Mouse (Mus musculus) midbrain, embryonic 12.5 days (tissue): Measurements from ENCODE around the gene Lgi4. TPM values are rescaled to one million over a fixed set of nuclear protein-coding genes. Genes with fewer than 3 reads are reported as not detected.

Source experiments
- ATAC-seq: fragments of 200-750 bp; cut with Nextera tagmentation; 2 replicates; pipeline ENCODE4 v1.8.0; 2017; ENCODE audit warnings: low read depth, moderate TSS enrichment, moderate library complexity; ENCODE audit not compliant: low FRiP score
- H3K27ac ChIP-seq: fragments of 300-500 bp; sonication (generic); replicated peaks from 2 replicates; pipeline ENCODE4 v1.5.1; 2016; ENCODE audit warnings: mild to moderate bottlenecking
- H3K27me3 ChIP-seq: fragments of 300-500 bp; sonication (generic); 2 replicates; pipeline ENCODE4 v1.6.1; 2016; ENCODE audit warnings: mild to moderate bottlenecking
- H3K36me3 ChIP-seq: fragments of 300-500 bp; sonication (generic); 2 replicates; pipeline ENCODE4 v1.6.1; 2016
- H3K4me1 ChIP-seq: fragments of 300-500 bp; sonication (generic); 2 replicates; pipeline ENCODE4 v1.6.1; 2016
- H3K4me2 ChIP-seq: fragments of 300-500 bp; sonication (generic); replicated peaks from 2 replicates; pipeline ENCODE4 v1.6.1; 2016; ENCODE audit warnings: mild to moderate bottlenecking, moderate library complexity
- H3K4me3 ChIP-seq: fragments of 300-500 bp; sonication (generic); 2 replicates; pipeline ENCODE4 v1.5.1; 2016; ENCODE audit warnings: mild to moderate bottlenecking
- H3K9ac ChIP-seq: fragments of 300-500 bp; sonication (generic); replicated peaks from 2 replicates; pipeline ENCODE4 v1.6.1; 2016; ENCODE audit warnings: mild to moderate bottlenecking, moderate library complexity
- H3K9me3 ChIP-seq: fragments of 300-500 bp; sonication (generic); 2 replicates; pipeline ENCODE4 v1.6.1; 2016; ENCODE audit warnings: mild to moderate bottlenecking
- WGBS: fragments of 180-500 bp; shearing (Covaris S2); methylation state at CpG from one replicate; pipeline ENCODE4 v1.1.7; 2016; 5-methylcytosine and 5-hydroxymethylcytosine counted together
- polyA plus RNA-seq: library from polyadenylated mRNA; unstranded; fragments of >200 nt; fragmentation: Nextera tagmentation; extraction: Ambion mirVana; gene quantifications from 2 replicates; pipeline ENCODE4 v1.2.1, GENCODE M21; 2016

Gene Lgi4
- polyA plus RNA-seq, 1 experiment from 2014 or later: 0.54 TPM

DNA sequence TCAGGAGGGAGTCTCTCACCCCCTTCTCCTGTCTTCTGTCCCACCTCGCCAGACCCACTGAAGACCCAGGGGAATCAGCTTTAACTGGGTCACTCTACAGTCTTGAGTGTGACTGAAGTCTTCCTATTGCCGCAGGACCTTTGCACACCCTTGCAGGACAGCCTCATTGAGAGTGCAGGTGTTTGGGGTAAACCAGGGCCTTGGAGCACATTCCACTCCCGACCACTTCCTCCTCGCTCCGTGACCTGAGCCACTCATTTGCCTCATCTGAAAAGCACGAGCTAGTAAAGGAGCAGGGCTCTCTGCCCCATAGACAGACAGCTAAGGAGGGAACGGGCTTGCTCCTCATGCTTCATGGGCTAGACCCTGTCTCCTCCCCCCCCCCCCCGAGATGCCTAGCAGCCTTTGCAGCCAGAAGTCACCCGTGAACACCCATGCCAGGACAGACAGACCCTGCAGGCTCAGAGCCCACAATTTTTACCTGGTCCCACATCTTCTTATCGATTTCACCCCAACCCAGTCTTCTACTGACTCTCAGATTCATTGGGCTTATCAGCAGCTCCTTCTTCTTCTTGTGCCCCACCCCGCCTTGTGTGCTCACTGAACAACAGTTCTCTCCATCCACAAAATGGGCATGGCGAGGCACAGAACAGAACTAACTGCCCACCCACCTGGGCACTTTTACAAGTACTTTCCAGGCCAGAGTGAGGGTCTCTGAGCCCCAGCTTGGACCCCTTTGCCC lies 18.7 kb upstream of the Lgi4 start:
- no peak for ATAC-seq
- Histone ChIP-seq H3K36me3 (no peaks in the 10 kb centered on the region), H3K4me2 (no peak overlapping the region), H3K27ac (no peak overlapping the region), H3K9ac (no peak overlapping the region), H3K27me3 (peaks cover 56% of the 10 kb centered on the region), H3K4me3 (no peak overlapping the region), H3K9me3 (no peaks in the 10 kb centered on the region), H3K4me1 (peaks cover 6% of the 10 kb centered on the region)
- 75% methylated on average over 12 of the region's 12 CpGs for WGBS

DNA sequence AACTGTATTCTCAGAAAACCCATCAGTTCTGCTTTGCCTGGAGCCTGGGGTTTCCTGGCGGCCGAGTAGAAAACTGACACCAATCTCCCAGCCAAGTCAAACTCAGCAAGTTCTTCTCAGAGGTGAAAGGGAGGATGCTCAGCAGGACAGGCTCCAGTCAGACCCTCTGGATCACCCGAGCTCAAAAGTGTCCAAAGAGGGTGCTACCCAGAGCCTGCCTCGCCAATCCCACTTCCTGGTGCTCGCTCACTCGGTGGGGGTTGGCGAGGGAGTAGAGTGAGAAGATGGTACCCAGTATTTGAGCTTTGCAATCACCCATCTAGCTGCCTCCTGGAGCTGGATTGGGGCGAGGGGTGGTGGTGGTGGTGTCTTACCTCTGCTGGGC lies 18.1 kb upstream of the Lgi4 start:
- peaks cover 57% of the 10 kb centered on the region for H3K27me3 ChIP-seq
- H3K4me2 ChIP-seq: no peak overlapping the region
- 43% methylated on average over 8 of the region's 8 CpGs for WGBS

DNA sequence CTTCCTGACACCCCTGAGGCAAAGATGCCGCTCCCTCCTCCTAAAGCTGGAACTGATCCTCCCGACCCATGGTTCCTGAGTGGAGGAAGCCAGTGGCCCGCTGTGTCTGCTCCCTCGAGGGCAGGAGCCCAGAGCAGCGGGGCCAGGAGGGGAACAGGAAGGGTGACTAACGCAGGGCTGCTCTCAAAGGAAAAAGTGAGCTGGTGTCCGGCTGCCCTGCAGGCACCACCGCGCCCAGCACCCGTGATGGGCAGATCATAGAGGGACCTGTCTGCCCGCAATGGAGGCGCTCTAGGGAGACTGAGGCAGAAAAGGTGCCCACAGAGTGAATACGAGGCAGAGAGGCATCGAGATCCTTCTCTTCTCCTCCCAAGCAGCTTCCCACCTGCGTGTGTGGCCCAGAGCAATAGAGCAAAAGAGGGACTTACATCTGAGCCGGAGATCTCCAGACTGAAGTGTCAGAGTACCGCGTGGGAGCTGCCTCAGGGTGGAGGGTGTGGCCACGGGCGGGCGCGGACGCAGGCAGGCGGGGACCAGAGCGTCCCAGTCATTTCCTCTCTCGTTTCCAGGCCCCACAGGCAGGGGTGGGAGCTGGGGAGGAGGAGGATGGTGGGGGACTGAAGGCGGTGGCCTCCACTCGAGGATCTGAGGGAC lies 17.4 kb upstream of the Lgi4 start:
- WGBS: 3% methylated on average over 28 of the region's 28 CpGs
- Histone ChIP-seq H3K27me3 (peaks cover 57% of the 10 kb centered on the region), H3K36me3 (no peaks in the 10 kb centered on the region), H3K4me3 (peak overlapping the region; percentile 24), H3K9ac (no peak overlapping the region; the same call in 1 of the 2 replicates), H3K27ac (no peak overlapping the region), H3K4me1 (peaks cover 6% of the 10 kb centered on the region), H3K4me2 (peak overlapping the region; percentile 44), H3K9me3 (no peaks in the 10 kb centered on the region)
- no peak for ATAC-seq

More for the DNA sequence above, 18.1 kb upstream of the Lgi4 start:
- Histone ChIP-seq H3K36me3 (no peaks in the 10 kb centered on the region), H3K9ac (no peak overlapping the region), H3K9me3 (no peaks in the 10 kb centered on the region), H3K4me1 (peaks cover 6% of the 10 kb centered on the region), H3K27ac (no peak overlapping the region), H3K4me3 (no peak overlapping the region)
- ATAC-seq: no peak

DNA sequence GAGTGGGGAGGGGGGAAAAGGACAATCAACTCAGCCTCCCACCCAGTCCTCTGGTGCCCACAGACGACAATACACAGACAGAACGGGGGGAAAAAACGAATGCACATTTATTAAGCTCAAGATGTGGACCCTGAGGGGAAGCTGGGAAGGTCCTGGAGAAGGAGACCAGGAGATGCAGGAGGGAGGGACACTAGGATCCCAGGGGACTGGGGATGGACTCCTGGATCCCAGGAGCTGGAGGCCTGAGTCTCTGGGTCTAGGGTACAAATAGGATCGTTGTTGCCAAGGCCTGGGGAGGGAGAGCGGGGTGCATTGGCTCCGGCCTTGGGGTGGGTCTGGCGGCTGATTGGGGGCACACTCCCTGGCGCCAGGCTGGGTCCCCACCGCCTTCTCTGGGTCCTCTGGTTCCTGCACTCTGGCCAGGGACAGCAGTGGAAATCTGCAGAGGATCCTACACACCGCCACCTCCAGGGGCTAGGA lies 16.7 kb upstream of the Lgi4 start, which contains the start of gene Fxyd5:
Gene Fxyd5 (minus strand): TSS at position 51 of the 480 bp plus-strand sequence.
- H3K9me3 ChIP-seq: no peaks in the 10 kb centered on the region
- H3K27me3 ChIP-seq: peaks cover 60% of the 10 kb centered on the region
- H3K27ac ChIP-seq: no peak within 1 kb of the TSS
- no peaks in the 10 kb centered on the region for H3K36me3 ChIP-seq
- no peak for ATAC-seq
- no peak within 1 kb of the TSS; the same call in 1 of the 2 replicates for H3K9ac ChIP-seq
- 31% methylated on average over 10 of the region's 10 CpGs for WGBS
- peak within 1 kb of the TSS; percentile 24 for H3K4me3 ChIP-seq
- H3K4me2 ChIP-seq: peak within 1 kb of the TSS; percentile 44
- peaks cover 6% of the 10 kb centered on the region for H3K4me1 ChIP-seq

DNA sequence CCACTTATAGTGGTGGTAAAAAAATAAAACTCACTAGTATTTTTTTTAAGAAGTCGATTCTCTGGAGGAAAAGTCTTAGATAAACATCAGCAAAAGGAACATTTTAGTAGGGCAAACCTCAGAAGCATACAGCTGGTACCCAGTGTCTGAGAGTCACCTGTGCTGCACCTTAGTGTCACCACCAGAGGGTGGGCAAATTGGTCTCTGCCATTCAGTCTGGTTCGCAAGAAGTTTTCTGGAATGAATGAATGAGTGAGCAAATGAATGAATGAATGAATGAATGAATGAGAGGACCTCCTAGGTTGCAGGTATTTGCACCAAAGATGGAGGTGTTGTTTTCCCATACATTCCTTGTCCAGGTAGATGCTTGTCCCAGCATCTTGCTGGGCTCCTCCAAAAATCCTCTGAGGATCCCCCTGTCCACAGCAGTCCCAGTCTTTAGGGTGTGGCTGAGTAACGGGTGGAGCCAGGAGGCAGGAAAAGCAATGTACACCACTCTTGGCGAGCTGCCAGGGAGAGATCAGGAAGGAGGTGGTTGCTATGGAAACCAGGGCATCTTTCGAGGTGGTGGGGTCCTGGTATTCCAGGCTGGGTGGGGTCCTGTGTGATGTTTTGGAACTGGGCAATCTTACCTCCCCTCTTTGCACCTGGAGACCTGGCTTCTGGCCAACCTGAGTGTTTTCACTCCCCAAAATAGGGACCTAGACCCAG lies 9.9 kb upstream of the Lgi4 start:
- H3K9me3 ChIP-seq: no peaks in the 10 kb centered on the region
- peak overlapping the region; percentile 55 for H3K4me2 ChIP-seq
- no peak overlapping the region for H3K9ac ChIP-seq
- H3K36me3 ChIP-seq: no peaks in the 10 kb centered on the region
- 19% methylated on average over 5 of the region's 5 CpGs for WGBS
- no peak overlapping the region for H3K27ac ChIP-seq
- peak overlapping the region; percentile 37 for H3K4me3 ChIP-seq
- peaks cover 46% of the 10 kb centered on the region for H3K4me1 ChIP-seq
- H3K27me3 ChIP-seq: peaks cover 82% of the 10 kb centered on the region
- ATAC-seq: no peak

DNA sequence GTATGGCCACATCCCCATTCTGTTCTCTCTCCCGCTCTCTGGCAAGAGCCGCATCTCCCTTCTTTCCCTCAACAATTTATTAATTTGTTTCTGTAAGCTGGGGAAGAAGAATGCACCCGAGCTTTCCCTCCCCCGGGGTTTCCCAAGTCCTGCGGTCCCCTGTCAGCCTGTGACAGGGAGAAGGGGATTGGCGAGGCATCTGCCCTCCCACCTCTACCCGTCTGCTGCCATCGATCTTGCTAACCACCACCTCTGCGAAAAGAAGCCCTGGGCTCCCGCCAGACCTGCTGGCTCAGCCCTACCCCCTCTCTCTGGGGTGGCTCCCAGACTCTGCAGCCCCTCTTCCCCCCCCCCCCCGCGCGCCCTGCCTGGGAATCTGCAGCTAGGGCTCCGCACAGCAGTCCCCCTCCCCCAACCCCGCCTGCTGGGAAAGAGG lies 9.3 kb upstream of the Lgi4 start:
- Histone ChIP-seq H3K36me3 (no peaks in the 10 kb centered on the region), H3K27ac (no peak overlapping the region), H3K27me3 (peaks cover 82% of the 10 kb centered on the region), H3K4me2 (peak overlapping the region; percentile 55), H3K9ac (peak overlapping the region; percentile 35; the same call in 1 of the 2 replicates), H3K4me1 (peaks cover 49% of the 10 kb centered on the region), H3K4me3 (peak overlapping the region; percentile 37), H3K9me3 (no peaks in the 10 kb centered on the region)
- WGBS: 2% methylated on average over 14 of the region's 15 CpGs
- peak; percentile 28; the same call in 1 of the 2 replicates for ATAC-seq

DNA sequence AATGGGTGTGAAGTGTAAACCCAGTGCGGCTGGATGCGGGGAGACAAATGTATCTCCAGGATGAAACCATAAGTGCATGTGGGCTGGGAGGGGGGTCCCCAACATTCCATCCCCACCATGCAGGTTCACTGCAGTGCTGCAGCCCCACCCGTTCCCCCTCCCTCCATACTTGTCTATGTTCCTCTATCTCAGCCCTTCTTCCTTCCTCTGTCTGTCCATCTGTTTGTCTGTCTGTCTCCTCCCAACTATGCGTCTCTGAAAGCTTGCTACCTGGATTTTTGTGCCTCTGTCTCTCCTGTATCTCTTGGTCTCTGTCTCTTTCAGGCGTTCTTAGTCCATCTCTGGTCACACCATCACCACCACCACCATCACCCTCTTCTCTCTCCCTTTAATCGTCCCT lies 8.7 kb upstream of the Lgi4 start:
- no peaks in the 10 kb centered on the region for H3K36me3 ChIP-seq
- peak overlapping the region; percentile 37 for H3K4me3 ChIP-seq
- peaks cover 55% of the 10 kb centered on the region for H3K4me1 ChIP-seq
- no peak for ATAC-seq
- H3K9ac ChIP-seq: peak overlapping the region; percentile 35; the same call in 1 of the 2 replicates
- peak overlapping the region; percentile 55 for H3K4me2 ChIP-seq
- H3K27me3 ChIP-seq: peaks cover 82% of the 10 kb centered on the region
- no peak overlapping the region for H3K27ac ChIP-seq
- 3% methylated on average over 6 of the region's 6 CpGs for WGBS
- H3K9me3 ChIP-seq: no peaks in the 10 kb centered on the region

DNA sequence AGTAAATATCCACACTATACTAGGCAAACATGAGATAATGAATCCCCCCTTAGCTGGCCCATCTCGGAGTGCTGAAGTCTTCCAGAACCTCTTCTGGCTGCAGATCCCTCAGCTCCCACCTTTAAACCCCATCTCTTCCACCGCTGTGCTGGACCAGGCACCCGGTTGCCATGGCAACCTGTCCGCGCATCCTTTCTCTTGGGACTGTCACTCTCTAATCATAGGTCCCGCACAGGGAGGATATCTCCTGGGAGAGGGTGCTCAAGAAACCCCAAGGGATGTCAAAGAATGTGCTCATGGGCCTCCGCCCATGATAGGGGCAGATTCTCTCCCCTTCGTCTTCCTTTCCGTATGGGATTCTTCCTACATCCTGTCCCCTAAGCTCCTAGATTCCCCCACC lies 8.2 kb upstream of the Lgi4 start:
- Histone ChIP-seq H3K27me3 (peaks cover 81% of the 10 kb centered on the region), H3K27ac (no peak overlapping the region), H3K9me3 (no peaks in the 10 kb centered on the region), H3K4me3 (peak overlapping the region; percentile 37), H3K4me1 (peaks cover 58% of the 10 kb centered on the region), H3K4me2 (peak overlapping the region; percentile 55), H3K36me3 (no peaks in the 10 kb centered on the region), H3K9ac (0 out of 2 replicates have a peak overlapping the region, but pooled peaks have one; percentile 15)
- ATAC-seq: no peak
- WGBS: 2% methylated on average over 9 of the region's 9 CpGs

DNA sequence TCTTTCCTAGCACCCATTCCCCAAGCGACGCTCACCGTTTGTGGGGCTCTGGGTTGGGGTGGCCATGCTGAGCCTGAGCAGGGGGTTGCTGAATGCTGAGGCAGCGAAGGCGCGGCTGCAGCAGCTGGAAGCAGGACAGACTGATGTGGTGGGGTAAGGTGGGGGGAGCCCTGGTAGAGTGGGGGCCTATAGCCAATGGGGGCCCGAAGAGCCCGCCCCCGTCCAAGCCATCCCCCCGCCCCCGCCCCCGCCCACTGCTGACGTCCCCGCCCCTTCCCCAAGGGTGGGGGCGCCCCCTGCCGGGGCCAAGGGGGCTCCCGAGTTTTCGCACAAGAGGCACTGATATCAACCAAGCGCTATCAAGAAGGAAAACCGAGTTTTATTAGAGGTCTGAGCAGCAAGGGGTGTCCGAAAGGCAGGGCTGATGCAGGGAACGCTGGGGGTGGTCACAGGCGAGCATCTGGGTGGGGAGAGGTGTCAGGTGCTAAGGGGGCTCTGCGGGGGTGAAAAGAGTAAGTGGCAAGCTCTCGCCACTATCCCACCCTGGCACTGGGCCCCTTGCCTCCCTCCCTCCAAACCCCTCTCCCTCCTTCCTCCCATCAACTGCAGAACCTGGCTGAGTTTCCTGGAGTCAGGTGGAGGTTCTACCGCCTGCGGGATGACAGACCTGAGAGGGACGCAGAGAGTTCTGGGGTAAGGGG lies 7.7 kb upstream of the Lgi4 start, which contains the start of gene Fxyd7:
Gene Fxyd7 (minus strand): TSS at position 147 of the 701 bp plus-strand sequence.
- Histone ChIP-seq H3K27ac (no peak within 1 kb of the TSS), H3K4me2 (peak within 1 kb of the TSS; percentile 55), H3K4me1 (peaks cover 58% of the 10 kb centered on the region), H3K9ac (peak within 1 kb of the TSS; percentile 35; the same call in 1 of the 2 replicates), H3K36me3 (no peaks in the 10 kb centered on the region), H3K9me3 (no peaks in the 10 kb centered on the region), H3K27me3 (peaks cover 81% of the 10 kb centered on the region), H3K4me3 (peak within 1 kb of the TSS; percentile 37)
- WGBS: 2% methylated on average over 20 of the region's 28 CpGs
- no peak; the same call in 1 of the 2 replicates for ATAC-seq

DNA sequence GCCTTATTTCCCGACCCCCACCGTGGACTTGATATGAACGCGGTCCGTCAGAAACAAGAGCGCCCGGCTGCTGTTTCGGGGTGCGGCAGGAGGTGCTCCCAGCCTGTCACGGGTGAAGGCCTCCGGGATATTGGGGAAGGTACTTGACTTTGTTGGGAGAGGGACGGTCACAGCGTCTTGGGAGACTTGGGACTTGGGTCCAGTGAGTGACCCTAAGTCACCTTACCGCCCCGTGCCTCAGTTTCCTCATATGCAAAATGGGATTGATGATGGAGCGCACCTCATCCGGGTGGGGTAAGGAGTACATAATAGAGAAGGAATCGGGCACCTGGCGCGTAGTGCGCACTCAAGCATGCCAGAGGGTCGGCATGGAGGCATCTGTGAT lies 6.9 kb upstream of the Lgi4 start:
- peak overlapping the region; percentile 37 for H3K4me2 ChIP-seq
- no peak for ATAC-seq
- WGBS: 2% methylated on average over 22 of the region's 22 CpGs

More for the DNA sequence above, 6.9 kb upstream of the Lgi4 start:
- no peak overlapping the region for H3K9ac ChIP-seq
- H3K27me3 ChIP-seq: peaks cover 80% of the 10 kb centered on the region
- H3K4me1 ChIP-seq: peaks cover 58% of the 10 kb centered on the region
- no peaks in the 10 kb centered on the region for H3K36me3 ChIP-seq
- peak overlapping the region; percentile 37 for H3K4me3 ChIP-seq
- H3K9me3 ChIP-seq: no peaks in the 10 kb centered on the region
- H3K27ac ChIP-seq: no peak overlapping the region
